Mouse (Mus musculus) layer of hippocampus, adult 9-11 months (tissue): ENCODE measurements around the gene Anp32a.

Source experiments
- DNase-seq: peaks from one replicate; pipeline ENCODE4 v3.0.0; 2022

Anp32a gene

GRCm38 (mm10) chr9:62347201-62347600, 6.1 kb downstream of the Anp32a start:
- DNase-seq = no peak

DNA sequence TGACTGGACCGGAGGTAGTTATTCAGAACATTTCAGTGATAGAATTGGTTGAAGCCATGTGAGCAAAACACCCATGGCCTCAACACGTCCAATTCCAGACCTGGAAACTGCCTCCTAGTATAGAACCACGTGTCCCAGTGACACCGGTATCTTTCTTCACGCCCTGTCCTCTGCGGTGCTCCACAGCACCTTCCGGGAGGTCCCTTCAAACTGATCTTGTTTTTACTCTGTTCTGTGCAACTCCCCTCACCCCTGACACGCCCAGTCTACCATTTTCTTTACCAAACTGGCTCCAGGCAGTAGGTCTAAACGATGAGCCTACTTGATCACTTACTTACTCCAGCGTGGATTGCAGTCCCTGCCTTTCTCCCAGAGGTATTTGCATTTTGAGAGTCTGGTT, 7.0 kb downstream of the Anp32a start:
- no peak for DNase-seq

DNA sequence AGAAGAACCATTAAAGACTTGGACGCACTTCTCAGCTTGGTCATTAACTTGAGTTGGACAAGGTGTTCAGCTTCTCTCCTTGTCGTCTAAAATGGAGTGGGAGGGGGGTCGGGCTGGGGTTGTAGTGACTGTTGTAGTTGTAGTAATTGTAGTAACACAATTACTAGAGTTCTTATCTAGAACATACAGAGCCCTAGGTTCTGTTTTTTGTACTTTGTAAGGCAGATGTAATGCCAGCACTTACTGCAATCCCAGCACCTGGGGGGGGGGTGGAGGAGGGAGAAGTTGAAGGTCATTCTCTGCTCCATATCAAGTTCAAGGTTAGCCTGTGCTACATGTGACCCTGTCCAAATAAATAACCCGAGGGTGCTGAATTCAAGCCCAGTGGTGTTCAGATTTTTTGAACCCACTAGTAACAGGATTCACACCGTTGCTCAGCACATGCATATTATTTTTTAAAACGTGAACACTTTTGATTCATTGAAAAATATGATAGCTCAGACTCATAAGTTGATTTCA, 7.4 kb downstream of the Anp32a start:
- DNase-seq = no peak

- DNase-seq = no peak
Measured at GRCm38 (mm10) chr9:62349250-62349649, 8.2 kb downstream of the Anp32a start.

DNA sequence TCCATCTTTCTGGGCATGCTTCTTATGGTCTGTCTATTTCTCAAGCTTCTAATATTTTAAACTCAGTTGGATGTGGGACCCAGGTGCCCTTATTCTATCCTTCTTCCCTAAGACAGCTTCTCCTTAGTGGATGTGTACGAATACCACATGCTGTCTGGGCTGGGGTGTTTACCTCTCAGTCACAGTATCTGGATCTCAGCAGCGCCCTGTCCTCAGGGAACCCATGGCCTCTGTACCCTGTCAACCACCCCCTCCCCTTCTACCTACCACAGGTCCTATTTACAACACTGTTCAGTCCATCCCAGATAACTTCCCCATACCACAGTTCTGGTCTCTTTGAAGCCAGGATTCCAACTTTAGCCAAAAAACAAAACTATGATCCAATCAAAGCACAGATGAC, 9.6 kb downstream of the Anp32a start:
- DNase-seq = no peak

DNA sequence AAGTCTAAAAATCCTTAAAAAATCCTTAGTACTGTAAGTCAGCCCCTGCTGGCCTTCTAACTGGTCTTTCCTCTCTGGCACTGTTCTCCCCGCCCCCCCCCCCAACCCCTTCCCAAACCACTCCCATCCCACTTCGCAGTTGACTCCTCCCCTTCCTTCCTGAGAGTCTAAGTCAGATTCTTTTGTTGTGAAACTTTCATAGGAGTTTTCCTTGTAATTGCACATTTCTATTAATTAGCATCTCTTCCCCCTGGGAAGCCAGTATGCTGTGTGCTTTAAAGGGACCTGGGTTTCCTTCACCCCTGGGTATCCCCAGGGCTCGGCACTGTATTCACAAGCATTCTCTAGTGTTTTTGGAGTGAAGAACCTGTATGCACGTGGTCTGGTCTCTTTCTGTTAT, 10.1 kb downstream of the Anp32a start:
- DNase-seq = no peak

DNA sequence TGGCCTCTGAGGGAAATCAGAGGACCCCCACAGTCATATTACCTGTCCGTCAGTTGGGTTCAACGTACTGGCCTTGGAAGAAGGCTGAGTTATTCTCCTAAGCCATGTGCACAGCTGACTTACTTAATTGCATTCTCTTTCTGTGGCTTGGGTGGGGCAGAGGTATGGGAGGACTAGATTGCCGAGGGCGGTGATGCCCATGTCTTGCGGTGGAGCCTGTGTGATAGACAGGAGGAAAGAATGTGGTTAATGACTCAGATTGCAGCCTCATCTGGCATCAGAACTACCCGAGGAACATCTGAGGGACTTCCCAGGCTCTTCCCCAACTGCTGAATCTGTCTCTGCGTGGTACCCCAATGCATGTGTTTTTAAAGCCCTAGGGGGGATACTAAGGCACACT, 12.7 kb downstream of the Anp32a start:
- no peak for DNase-seq

GRCm38 (mm10) chr9:62354838-62355719, 14.0 kb downstream of the Anp32a start:
- DNase-seq = no peak

DNA sequence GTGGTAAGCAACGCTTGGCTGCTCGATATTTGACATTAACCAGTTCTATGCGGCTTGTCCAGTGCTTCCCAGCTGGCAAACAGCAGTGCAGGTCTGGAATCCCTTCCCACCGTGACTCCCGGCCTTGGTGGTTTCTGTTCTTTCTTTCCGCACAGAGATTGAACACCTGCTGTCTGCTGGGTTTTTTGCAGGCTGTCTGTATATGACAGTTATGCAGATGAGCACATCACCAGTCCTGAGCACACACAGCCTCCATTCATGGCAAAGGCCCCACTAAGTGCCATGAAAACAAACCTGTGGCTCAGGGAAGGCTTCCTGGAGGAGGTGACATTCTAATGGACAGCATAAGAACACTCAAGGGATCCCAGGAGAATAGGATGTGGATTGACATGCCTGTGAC, 14.7 kb downstream of the Anp32a start:
- no peak for DNase-seq

DNA sequence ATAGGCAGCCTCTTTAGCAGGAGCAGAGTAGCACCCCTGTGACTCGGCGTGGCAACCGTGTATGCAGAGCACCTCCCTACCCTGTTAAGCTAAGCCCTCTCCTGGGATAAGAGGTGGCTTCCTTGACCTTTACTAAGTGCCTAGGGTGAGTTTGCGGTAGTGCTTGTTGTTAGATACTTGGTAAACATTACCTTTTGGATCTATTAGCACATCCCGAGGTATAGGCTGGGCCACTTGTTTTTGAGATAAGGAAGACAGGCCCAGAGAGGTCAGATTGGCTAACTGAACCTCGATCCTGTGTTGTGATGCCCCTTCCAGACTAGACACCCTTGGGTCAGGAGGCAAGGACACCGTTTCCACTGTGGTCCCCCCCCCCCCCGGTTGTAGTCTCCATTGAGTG, 16.5 kb downstream of the Anp32a start:
- DNase-seq = no peak

DNA sequence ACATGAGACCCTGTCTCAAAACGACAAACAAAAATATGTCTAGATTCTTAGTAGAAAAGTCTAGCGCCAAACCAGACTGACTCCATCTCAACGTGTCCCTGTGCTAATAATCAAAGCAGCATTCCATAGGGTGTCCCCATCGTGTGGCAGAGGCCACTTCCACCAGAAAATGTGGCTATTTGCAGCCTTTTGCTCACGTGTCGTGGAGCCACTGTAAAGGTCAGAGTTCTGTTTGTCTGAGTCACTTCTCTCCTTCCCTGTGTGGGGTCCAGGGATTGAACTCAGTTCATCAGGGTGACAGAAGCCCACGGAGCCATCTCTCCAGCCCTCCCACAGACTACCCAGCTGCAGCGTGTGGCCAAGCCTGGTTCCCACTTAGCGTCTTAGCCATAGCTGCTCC, 17.8 kb downstream of the Anp32a start:
- DNase-seq = no peak

GRCm38 (mm10) chr9:62360889-62361288, 19.8 kb downstream of the Anp32a start:
- DNase-seq = no peak

GRCm38 (mm10) chr9:62362835-62363385, 21.8 kb downstream of the Anp32a start:
- no peak for DNase-seq

- DNase-seq = peak; percentile 96
Measured at GRCm38 (mm10) chr9:62363619-62364018, 22.5 kb downstream of the Anp32a start.

DNA sequence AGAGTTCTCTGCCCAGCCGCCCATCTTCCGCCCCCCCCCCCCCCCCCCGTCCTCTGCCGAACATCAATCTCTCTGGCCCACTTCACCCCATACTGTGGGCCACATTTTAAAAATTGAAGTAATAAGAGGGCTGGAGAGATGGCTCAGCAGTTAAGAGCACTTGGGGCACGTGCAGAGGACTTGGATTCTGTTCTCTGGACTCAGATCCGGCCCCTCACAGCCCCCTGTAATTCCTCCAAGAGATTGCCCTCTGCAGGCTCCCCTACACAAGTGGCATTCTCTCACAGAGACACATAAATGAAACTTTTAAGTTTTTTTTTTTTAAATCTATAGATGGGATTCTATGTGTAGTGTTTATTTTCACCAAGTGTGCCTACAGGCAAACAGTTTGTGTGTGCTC, 23.1 kb downstream of the Anp32a start:
- DNase-seq = no peak

GRCm38 (mm10) chr9:62364831-62365230, 23.7 kb downstream of the Anp32a start:
- no peak for DNase-seq

DNA sequence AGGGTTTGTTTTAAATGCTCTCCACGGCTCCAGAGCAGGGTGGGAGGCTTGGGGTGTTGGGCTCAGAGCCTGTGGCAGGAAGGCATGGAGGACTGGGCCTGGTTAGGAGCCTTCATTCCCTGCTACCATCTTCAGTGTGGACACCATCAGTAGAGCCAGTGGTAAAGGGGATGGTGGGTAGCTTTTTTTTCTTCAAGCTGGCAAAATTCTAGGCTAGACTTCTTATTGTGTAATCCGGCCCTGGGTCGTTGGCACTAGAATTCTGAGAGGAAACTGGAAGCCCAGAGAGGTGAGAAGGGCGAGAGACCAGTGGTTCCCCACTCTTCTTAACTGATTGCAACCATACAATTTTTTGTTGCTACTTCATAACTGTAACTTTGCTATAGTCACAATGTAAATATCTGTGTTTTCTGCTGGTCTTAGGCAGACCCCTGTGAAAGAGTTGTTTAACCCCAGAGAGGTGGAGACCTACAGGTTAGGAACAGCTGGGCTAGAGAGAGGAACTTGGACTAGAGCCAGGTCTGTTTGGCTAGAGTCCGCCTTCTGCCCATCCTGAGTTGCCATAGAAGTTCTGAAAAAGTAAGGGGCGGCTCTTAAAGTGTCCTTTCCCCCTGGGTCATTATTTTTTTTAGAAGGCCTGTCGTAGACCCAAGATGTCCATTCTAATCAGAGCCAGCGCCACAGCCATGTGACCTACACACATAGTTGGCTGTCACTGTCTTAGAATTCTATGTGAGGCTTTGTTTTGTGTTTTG, 24.4 kb downstream of the Anp32a start:
- DNase-seq = no peak

DNA sequence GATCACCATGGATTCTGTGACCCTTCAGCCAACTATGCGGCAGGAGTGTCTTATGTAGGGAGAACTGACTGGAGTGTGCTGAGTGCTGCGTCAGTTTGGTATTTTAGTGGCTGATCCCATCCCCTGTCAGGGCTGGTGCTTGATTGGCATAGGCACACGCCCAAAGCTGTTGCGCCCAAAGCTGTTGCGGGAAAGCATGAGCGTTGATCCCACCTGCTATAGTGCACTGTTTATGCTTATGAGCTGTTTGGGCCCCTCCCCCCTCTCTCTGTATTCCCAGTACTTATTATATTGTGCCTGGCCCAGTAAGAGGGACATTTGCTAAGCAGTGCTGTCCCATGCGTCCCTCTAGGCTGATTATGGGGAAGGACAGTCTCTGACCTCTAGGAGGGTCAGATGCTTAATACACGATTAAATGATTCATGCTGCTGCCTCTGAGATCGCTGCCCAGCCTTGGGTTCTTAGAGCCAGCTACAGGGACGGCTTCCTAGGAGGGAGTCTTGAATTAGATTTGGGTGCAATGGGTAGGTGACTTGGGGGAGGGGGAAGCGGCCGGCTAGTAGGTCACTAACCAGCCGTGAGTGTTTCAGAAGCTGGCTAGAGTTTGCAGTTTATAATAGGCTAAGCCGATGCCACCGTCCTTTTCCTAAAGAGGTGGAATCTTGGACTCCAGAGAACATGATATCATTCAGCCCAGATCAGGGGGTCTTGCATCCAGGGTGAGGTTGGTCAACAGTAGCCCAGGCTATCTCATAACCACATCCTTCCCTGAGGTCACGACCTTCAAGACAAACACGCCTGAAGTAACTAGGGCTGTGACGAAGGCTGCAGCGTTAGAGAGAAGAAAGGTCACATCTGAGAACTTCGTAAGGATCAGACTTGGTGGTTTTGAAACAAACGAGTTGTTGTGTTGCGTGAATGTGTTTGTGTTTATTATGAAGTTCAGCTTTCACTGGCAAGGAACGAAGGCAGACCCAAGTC, 25.7 kb downstream of the Anp32a start:
- no peak for DNase-seq

DNA sequence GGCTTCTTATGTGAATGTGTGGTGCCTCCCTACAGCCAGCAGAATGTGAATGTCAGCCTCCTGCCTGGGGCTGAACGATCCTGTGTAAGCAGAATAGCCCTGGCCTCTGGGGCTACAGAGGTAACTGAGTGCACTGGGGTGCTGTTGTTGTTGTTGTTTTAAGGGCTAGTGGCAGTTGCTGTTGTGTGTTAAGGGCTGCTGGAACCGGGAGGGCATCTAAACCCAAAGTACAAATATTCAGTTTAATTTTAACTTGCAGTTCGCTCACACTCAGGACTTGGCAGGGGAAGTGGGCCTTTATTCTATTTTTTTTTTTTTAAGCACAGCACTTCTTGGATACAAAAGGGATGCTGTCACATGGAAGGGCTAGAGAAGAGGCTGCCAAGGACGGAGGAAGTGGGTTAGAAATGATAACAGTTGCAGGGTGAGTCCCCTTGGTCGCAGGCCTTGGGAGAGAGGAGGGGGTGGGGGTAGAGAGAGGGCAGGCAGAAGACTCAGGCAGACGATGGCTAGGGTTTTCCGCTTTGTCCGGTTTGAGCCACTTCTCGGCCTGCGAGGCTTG, 26.5 kb downstream of the Anp32a start:
- DNase-seq = no peak

GRCm38 (mm10) chr9:62368256-62368905, 27.3 kb downstream of the Anp32a start:
- no peak for DNase-seq

DNA sequence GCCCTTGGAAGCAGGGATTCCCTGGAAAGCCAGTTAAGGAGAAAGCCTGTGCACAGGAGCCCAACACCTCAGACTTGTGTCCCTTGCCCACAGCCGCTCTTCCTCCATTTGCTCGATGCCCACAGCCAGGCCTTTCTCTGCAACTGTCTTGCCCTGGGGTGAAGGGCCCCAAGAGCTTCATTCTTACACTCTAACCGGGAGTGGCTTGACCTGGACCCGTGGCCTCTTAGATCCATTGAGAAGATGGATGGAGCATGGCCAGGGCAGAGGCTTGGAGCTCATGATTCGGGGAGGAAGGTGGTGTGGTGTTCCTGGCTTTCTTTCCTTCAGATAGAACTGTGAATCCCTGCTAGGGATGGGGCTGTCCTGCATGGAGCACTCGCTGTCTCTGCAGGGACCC, 28.1 kb downstream of the Anp32a start:
- DNase-seq = no peak

DNA sequence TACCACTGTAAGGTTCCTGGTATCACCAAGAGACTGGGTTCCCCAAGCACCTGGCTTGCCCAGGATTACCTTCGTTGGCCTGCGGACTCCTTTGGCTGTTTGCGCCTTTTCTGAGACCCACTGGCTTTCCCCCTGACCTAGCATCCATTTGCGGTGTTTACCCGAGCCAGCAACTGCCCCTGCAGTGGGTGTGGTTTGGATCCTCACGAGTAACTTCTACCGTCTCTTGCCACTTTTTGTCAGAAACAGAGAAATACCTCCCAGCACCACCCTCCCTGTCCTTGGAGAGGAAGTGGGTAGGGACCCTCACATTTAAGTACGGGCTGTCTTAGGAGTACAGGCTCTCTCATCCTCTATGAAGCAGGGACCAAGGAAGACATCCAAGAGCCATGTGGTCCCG, 29.1 kb downstream of the Anp32a start:
- DNase-seq = no peak
